Mouse (Mus musculus) small intestine, adult 10 weeks (tissue): Measurements from ENCODE around the gene Snrpb. TPM values are rescaled to one million over a fixed set of nuclear protein-coding genes. Genes with fewer than 3 reads are reported as not detected.

ENCODE experiments used
- polyA plus RNA-seq: library from polyadenylated mRNA; stranded (reverse); fragments of 350-450 nt; fragmentation: Illumina TruSeq; extraction: RNeasy Lipid Tissue Mini Kit (QIAGEN cat#74804); gene quantifications from one replicate; pipeline ENCODE4 v1.2.3, GENCODE M21; 2014; ENCODE audit warnings: low replicate concordance

The Snrpb gene
- polyA plus RNA-seq, result 7.1 TPM

DNA sequence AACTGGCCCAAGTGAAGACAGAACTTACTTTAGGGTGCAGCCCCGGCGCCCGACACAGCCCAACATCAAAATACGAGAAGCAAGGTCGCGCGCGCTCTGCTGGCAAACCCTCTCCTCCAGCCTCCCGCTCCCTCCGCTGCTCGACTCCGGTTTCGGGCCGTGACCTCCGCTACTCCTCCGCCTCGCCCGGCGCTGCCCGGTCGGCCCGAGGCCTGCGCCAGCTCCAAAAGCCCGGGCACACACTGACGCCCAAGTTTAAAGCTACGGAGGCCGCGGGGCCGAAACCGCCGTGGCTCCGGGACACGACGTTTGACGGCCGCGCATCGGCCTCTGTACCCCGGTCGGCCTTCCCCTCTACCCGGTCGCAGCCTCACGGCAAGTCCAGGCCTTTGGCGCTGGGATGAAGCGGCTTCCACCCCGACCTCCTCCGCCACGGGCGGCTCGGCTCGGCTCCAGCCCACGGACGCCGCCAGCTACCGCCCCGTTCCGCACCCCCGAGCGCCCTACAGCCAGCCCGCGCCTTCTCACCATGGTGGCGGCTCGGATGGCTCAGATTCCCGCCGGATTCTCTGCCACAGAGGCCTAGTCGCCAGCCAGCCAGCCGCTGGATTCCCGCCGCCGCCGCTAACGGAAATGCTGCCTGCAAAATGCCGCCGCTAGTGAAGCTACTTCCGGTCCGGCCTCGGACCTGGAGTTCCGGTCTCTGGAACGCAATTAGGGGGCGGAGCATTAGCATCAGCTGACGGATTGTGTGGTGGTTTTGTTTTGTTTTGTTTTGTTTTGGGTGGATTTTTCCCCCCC lies at the start of gene Snrpb:
TSS of gene Snrpb (minus strand) at position 698 of the 801 bp plus-strand sequence.

DNA sequence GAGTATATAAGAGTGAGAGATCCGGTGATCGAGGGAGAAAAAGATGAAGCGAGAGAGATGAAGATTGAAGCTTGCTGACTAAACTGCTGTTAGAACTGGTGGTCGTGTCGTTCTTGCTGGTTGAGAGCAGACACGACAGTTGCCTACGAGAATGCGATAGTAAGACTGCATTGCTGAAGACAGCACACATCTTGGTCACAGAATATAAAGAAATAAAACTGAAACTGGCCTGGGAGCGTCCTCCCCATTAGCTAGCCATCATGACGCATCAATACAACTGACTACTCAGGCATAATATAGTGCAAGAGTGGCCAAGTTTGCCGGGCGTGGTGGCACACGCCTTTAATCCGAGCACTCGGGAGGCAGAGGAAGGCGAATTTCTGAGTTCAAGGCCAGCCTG lies 15.7 kb upstream of the Snrpb start, which contains the start of gene Tmc2:
TSS of gene Tmc2 (plus strand) at position 301 of the 400 bp plus-strand sequence.

Other genes with a start within 250 kb of the Snrpb start
- gene Tgm3, start 167.1 kb downstream of the Snrpb start, polyA plus RNA-seq, result not detected
- gene Tgm6, start 67.0 kb downstream of the Snrpb start, polyA plus RNA-seq, result not detected
- gene Tmc2, start 15.8 kb upstream of the Snrpb start, polyA plus RNA-seq, result not detected
- 62.0 TPM for gene Nop56, start 95.0 kb upstream of the Snrpb start, polyA plus RNA-seq
- 97.2 TPM for gene Idh3b, start 105.1 kb upstream of the Snrpb start, polyA plus RNA-seq
- gene Ebf4, start 115.8 kb upstream of the Snrpb start, polyA plus RNA-seq, result not detected
- gene Cpxm1, start 218.2 kb upstream of the Snrpb start, polyA plus RNA-seq, result not detected
- not detected for gene Gm28372, start 225.8 kb upstream of the Snrpb start, polyA plus RNA-seq
- not detected for gene 1700020A23Rik, start 225.9 kb upstream of the Snrpb start, polyA plus RNA-seq
- not detected for gene Tmem239, start 227.1 kb upstream of the Snrpb start, polyA plus RNA-seq
- 16.3 TPM for gene Vps16, start 244.9 kb upstream of the Snrpb start, polyA plus RNA-seq
- gene Pced1a, start 245.3 kb upstream of the Snrpb start, polyA plus RNA-seq, result 3.5 TPM